Mouse (Mus musculus): ENCODE data around the gene Eif4g1.
"Not testable (repeated sequence)": the region's sequence is repeated elsewhere in the genome, so short reads cannot be mapped to it uniquely, and the experiment has no call there.

Eif4g1 gene

DNA sequence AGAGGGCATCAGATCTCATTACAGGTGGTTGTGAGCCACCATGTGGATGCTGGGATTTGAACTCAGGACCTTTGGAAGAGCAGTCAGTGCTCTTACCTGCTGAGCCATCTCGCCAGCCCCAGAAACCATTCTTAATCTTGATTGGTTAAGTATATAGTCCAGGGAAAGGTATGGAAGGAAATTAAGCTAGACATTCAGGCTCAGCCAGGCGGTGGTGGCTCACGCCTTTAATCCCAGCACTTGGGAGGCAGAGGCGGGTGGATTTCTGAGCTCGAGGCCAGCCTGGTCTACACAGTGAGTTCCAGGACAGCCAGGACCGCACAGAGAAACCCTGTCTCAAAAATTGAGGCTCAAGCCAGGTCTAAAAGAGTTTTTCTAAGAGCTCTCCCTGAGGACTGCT, at the start of gene Eif4g1:
TSS of gene Eif4g1 (plus strand) at position 301 of the 400 bp plus-strand sequence.
- not testable (repeated sequence) for DNase-seq (ENCODE audit: low spot score in 2 of 2)

DNA sequence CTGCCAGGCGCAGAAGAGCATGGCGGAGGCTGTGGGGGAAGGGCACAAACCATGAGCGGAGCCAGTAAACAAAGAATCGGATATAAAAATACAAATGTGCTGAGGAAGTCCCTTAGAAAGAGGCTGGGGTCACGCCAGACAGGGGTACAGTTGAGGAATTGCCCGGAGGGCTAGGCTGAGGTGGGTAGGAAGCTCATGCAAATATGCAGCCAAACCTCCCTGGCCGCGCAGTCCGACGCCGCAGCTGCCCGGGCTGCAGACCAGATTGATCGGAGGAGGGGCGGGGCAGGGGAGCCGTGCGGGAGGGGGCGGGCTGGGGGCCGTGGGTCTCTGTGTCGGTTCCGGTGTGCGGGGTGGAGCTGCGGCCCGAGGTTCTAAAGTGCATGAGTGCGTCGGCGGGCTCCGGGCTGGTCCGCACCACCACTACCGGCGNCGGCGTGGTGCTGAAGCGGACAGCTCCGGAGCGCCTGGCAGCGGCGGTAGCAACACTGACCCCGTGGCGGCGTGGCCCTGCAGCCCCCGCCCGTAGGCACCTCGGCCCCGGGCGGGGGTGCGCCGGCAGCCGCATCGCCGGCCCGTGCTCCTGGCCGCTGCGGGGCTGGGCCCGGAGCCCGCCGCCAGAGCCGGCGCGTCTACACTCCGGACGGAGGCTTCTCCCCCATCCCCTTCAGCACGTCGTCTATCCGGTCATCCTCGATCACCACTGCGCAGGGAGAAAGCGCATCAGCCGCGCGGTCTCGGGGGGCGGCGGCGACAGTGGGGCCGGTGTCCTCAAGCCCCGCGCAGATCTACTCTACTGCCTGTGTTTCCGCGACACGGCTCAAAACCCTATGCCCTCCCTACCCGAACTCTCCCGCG, 48.3 kb upstream of the Eif4g1 start:
- DNase-seq (ENCODE audit: low spot score in 2 of 2), result no peak

DNA sequence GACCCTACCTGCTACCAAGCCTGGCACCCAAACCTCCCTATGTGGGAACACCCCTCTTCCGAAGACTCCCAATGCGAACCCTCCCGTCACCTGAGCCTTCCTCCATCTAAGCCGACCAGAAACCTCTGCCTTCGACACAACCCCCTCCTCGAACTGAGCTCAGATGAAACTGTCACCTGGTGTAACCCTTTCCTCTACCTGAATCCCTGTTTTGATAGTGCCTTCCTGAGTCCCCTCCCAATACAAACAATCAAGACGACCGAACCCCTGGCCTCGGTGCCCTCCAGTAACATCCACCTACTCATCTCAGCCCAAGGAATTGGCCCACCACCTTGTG, 47.7 kb upstream of the Eif4g1 start:
- DNase-seq (ENCODE audit: low spot score in 2 of 2), result no peak

DNA sequence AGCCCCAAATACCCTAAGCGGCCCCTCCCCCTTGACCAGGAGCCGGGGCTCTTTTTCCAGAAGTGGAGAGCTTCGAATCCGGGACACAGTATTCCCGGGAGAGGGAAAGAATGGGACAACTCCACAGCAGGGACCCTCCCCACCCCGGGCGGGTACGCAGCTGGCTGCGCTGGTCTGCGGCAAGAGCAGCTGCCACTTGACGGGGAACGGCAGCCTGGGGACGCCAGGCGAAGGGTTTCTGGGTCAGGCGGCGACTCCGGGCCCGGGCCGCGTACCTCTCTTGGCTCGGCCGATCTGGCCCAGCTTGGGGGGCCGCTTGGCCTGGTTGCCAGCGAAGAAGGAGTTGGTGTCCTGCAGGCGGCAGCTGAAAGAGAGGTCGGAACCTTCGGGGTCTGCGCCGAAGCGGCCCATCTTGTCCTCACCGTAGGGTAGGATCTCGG, 47.3 kb upstream of the Eif4g1 start:
- DNase-seq (ENCODE audit: low spot score in 2 of 2), result peak; percentile 46 to 47

DNA sequence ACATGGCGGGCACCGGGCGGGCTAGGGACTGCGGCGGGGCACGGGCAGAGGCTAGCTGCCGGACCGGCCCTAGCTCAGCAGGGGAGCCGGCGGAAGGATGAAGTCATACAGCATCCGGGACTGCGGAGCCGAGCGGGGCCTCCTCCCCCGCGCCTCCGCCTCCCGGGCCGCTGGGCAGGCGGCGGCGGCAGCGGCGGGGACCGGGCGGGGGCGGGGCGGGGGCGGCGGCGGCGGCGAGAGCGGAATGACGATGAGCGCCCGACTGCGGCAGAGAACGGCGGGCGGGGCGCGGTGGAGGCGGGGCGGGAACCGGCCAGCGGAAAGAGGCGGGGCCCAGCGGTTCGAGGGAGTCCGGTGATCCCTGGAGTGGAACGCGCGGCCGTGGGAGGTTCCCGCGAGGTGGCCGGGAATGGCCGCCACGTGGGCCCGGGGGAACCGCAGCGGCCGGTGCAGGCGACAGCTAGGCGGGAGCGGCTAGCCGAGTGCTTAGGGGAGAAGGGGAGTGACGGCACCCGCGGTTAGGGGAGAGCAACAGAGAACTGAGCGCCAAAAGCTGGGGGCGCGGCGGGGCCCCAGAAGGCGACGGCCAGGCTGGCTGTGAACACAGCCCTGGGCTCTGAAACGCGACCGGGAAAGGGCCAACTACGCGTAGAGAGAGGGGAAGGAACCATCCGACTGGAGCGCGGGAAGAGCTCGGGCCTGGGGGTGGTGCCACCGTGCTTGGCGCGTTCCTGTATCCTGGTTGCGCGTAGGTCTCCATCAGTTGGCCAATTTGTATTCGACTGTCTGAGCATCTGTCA, 46.7 kb upstream of the Eif4g1 start, which contains the start of gene Camk2n2:
TSS of gene Camk2n2 (minus strand) at position 97 of the 800 bp plus-strand sequence.
- DNase-seq (ENCODE audit: low spot score in 2 of 2), result peak; percentile 64 to 72

DNA sequence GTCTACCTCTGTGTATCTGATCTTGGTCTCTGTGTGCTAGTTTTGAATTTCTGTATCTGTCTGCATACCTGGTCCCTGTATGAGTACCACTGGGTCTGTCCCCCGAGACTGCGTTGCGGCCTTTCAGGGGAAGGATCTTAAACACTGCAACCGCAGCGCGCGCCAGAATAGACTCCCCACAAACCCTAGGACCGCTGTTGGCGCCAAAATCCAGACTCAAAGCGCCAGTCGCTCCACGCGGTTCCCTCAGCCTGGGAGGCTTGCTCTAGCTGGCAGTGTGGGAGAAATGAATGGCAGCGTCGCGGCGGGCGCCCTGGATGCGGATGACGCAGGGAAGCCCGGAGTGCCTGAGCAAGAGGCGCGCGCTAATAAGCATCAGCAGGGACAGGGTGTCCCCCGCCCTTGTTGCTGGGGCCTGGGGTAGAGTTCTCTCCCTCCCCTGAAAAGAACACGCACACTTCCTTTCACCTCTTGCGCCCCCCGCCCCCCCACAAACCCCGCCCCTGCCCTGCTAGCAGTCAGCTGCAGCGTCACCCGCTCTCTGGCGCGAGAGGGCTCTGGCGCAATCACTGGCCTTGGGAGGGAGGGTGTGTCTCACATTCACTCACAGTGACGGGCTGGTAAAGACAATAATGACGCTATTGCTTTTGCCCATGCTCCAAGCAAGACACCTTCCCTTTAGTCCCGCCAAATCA, 46.0 kb upstream of the Eif4g1 start:
- peak; percentile 81 to 85 for DNase-seq (ENCODE audit: low spot score in 2 of 2)

DNA sequence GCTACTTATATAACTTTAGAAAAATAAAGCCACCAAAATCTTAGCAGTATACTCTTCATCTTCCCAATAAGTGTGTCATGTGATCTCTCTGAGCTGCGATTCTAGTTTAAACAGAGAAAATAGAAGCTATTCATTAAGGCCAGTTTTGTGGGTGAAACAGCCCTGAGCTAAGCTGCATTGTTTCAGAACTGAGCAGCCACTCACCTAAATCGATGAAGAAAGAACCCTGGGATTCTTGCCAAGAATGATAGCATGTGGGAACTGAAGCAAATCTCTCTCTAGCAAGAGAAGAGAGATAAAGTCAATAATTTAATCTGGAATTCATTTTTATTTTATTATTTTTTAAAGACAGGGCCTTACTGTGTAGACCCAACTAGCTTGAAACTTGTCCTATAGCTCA, 44.9 kb upstream of the Eif4g1 start:
- DNase-seq (ENCODE audit: low spot score in 2 of 2), result no peak

DNA sequence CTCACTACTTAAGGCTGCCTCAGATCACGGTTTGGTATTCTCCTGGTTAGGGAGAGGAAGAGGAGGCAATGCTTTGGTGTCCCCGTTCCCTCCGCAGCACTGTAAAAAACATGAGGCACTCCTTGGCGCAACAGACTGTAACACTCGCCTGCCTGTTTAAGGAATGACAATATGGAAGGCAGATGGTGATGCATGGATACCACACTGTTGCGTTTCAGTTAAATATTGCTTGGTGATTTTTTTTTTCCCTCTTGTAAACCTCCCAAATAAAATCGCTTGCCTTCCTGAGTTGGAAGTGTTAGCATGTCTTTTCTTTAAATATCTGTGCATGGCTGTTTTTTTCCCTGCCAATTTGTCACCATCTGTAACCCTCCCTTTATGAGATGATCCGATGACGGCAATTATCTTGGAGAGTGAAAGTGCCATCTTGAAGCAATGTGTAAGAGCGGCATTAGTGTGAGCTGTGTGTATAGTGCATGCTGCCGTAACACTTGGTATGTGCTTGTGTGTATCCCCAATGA, 39.2 kb upstream of the Eif4g1 start:
- DNase-seq (ENCODE audit: low spot score in 2 of 2), result peak; percentile 60 to 82

DNA sequence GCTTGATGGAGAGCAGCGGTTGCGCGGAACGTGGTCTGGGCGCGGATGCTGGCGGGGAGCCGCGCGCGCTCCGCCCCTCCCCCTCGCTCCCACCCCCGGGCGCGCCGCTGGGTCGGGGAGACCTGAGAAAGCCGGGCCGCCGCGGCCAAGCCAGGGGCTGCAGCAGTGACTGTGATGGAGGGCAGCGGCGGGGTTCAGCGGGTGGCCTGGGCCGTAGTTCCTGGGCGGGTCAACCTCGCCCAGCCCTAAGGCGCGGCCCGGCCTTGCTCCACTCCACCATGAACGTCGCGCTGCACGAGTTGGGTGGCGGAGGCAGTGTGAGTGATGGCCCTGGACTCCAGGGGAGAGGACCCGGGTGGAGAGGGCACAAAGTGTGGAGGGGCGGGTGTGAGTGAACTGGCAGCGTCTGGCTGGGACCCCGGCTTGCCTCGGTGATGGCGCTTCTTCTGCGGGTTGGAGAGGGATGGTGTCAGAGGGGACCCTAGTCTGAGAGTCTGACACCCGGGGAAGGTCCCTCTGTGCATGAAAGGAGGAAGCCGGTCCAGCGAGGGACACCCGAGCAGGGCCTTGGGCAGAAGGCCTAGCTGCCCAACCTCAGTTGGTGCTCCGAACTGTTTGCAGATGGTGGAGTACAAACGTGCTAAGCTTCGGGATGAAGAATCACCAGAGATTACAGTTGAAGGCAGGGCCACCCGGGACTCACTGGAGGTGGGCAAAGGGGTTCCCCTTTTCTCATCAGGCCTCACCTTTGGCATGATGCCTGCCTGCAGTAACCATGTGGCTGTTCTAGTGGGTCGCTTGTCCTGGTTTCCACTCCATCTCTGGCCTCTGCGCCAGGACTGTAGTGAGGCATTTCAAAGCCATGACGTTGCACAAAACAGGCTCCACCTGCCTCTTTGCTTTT, 38.1 kb upstream of the Eif4g1 start, which contains the start of gene Ece2:
TSS of gene Ece2 (plus strand) at position 98 of the 904 bp plus-strand sequence.
- peak; percentile 61 to 71 for DNase-seq (ENCODE audit: low spot score in 2 of 2)

DNA sequence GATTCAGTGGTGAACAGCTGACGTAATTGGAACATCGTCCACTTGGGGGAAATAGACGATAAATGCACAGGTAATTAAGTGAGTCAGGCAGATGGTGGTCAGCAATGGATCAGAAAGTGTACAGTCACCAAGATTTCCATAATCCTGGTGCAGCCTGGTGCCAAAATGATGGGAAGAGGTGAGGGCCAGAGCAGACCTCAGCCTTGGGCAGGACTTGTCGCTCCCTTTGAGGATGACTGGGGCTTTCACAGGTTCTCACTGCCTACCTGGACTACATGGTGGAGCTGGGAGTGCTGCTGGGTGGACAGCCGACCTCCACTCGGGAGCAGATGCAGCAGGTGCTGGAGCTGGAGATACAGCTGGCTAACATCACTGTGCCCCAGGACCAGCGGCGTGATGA, 30.7 kb upstream of the Eif4g1 start:
- DNase-seq (ENCODE audit: low spot score in 2 of 2), result no peak

DNA sequence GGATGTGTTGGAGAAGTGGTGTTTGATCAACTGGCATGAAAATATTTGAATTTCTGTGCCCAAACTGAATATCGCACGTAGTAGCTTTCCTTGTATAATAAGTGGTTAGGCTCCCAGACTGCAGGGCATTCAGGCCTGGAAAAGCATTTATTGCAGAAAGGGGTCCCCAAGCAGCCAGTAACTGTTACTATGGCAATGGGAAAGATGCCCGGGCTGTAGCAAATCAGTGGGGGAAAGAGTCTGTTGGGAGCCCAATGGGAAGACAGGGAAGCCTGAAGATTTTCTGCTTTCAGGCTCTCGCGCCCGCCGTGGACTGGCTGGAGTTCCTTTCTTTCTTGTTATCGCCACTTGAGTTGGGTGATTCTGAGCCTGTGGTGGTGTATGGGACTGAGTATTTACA, 29.7 kb upstream of the Eif4g1 start:
- DNase-seq (ENCODE audit: low spot score in 2 of 2), result peak; percentile 90 to 91

DNA sequence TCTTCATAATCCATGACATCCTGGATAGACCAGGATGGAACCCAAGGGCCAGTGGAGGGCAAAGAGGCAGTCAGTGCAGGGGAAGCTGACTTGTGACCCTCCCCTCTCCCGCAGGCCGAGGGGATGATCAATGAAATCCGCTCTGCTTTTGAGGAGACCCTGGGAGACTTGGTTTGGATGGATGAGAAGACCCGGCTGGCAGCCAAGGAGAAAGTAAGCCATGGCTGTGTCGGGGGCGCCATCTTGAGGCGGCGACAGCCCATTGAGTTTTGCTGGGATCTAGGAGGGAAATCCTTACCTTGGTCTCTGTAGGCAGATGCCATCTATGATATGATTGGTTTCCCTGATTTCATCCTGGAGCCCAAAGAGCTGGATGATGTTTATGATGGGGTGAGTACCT, 26.0 kb upstream of the Eif4g1 start:
- DNase-seq (ENCODE audit: low spot score in 2 of 2), result peak; percentile 86 to 91

DNA sequence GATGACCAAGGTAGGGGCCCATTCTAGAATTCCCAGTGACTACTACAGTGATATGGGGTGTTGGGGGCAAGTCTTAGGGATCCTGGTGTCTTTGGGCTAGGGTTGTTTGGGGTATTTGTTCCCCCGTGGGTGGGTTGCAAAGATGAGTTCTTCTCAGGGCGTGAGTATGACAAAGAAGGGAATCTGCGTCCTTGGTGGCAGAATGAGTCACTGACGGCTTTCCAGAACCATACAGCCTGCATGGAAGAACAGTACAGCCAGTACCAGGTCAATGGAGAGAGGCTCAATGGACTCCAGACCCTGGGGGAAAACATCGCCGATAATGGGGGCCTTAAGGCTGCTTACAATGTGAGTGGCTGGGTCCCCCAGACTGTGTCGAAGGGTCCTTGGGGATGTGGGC, 24.2 kb upstream of the Eif4g1 start:
- no peak for DNase-seq (ENCODE audit: low spot score in 2 of 2)

DNA sequence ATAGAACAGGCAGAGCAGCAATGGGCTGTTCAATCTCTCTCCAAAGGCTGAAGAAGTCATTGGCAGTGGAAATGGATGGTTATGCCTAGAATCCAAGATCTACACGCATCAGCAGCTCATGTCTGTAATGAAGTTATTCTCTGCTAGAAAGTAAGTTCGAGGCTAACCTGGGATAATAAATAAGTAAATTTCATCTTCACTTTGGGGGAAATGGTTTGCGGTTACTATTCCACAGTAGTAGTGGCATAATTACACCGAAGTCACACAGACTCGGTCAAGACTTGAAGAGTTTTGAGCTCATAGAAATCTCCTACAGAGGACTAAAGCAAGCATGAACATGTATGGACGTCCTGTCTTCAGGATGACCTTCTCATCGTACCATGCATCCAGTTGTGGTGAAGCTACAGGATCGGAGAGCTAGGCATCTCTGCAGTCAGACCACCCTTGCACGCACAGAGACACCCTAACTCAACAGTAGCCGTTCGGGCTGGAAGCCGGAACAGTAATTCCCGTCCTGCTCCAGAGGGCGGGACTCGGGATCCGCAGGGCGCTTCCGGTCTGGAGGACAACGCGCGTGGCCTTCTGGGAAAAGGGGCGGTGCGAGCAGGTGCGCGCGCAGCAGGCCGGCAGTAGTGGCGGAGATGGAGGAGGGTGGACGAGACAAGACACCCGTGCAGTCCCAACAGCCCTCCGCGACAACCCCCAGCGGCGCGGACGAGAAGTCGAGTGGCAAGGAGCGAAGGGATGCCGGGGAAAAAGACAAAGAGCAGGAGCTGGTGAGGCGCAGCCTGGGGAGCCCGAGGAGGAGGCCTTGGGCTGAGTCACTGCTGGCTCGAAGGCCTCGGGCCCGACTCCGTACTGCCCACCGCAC, 16.8 kb upstream of the Eif4g1 start, which contains the start of gene Psmd2:
TSS of gene Psmd2 (plus strand) at position 577 of the 871 bp plus-strand sequence.
- peak; percentile 97 to 98 for DNase-seq (ENCODE audit: low spot score in 2 of 2)

DNA sequence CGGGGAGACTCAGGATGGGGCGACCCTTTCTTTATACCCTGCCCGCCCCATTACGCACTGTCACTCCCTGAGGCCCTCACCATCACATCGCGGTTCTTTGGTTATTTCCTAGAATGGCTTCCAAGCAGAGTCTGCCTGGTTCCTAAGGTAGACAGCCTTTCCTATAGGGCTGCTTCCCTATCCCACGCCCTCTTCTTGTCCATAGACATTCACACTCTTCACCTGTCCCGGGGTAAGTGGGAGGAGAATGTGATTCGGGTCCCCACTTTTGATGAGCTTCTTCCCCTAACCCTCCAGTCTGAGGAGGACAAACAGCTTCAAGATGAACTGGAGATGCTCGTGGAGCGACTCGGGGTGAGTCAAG, 16.2 kb upstream of the Eif4g1 start:
- DNase-seq (ENCODE audit: low spot score in 2 of 2), result no peak

DNA sequence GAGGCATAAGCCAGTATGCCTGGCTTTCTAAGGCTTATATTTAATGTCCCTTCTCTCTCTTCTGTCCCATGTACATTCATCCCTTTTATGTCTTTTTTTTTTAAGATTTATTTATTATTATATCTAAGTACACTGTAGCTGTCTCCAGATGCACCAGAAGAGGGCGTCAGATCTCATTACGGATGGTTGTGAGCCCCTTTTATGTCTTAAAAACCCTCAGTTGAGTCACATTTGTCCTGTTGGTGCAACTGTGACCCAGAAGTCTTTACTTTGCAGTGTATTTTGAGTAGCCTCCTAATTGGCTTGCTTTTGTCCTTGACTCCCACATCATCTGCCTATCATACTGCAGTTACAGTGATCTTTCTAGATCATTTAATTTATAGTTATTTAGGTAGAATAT, 14.8 kb upstream of the Eif4g1 start:
- no peak for DNase-seq (ENCODE audit: low spot score in 2 of 2)

DNA sequence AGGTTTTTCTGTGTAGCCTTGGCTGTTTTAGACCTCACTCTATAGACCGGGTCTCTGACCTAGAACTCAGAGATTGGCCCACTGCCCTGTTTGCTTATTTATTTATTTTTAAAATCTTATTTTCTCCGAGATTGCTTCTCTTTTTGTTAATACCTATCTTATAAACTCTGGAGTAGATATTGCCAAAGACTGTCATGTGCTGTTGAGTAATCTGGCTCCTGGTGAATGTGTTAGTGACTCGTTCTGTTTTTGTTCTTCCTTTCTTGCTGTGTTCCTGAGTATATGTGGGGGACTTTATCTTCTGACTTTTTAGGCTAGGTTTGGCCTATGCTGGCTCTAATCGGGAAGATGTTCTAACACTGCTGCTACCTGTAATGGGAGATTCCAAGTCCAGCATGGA, 10.5 kb upstream of the Eif4g1 start:
- no peak for DNase-seq (ENCODE audit: low spot score in 2 of 2)

DNA sequence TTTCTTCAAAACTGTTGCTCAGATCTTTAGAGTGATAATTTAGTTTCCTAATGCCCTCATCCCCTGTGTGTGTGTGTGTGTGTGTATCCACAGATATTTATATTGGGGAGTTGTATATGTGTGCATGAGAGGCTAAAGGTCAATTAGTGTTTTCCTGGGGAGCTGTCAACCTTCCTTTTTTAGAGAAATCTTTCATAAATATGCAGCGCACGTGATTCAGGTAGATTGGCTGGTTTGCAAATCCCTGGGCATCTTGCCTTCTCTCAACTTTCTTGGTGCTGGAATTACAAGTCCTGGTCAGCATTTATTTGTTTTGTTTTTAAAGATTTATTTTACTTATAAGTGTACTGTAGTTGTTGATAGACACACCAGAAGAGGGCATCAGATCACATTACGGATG, 2.2 kb downstream of the Eif4g1 start:
- DNase-seq (ENCODE audit: low spot score in 2 of 2), result no peak

DNA sequence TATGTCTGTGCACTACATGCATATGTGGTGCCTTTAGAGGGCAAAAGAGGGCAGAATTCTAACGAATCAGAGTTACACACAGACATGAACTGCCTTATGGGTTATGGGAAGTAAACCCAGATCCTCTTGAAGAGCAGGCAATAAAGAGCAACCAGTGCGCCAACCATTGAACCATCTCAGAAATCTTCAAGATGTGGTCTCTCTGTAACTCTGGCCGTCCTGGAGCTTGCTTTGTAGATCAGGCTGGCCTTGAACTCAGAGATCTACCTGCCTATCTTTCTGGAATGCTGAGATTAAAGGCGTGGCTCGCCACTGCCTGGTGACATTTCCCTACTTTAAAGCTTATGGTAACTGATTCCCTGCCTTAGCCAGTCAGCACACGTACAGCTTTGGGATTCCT, 3.8 kb downstream of the Eif4g1 start:
- DNase-seq (ENCODE audit: low spot score in 2 of 2), result no peak

DNA sequence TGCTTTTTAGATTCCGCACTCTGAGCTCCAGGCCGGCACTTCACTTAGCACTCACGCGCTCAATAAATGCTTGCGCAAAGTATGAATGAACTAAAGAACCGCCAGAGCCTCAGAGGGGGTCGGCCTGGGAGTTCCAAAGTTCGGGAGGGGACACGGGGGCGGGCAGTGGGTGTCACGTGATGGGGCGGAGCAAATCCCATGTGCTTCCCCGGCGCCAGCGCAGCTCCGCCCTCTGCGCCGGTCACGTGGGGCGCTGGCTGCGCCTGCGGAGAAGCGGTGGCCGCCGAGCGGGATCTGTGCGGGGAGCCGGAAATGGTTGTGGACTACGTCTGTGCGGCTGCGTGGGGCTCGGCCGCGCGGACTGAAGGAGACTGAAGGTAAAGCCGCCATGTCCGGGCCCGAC, 4.4 kb downstream of the Eif4g1 start:
- peak; percentile 98 for DNase-seq (ENCODE audit: low spot score in 2 of 2)
